Mouse (Mus musculus) adrenal gland, adult 10 weeks (tissue): Measurements from ENCODE around the gene Ubl7. TPM values are rescaled to one million over a fixed set of nuclear protein-coding genes. Genes with fewer than 3 reads are reported as not detected.

Experiments
- polyA plus RNA-seq: library from polyadenylated mRNA; stranded (reverse); fragments of 350-450 nt; fragmentation: Illumina TruSeq; extraction: RNeasy Lipid Tissue Mini Kit (QIAGEN cat#74804); gene quantifications from one replicate; pipeline ENCODE4 v1.2.3, GENCODE M21; 2014; ENCODE audit warnings: low read depth, low replicate concordance

The Ubl7 gene
- 72.4 TPM for polyA plus RNA-seq

GRCm38 (mm10) chr9:57910254-57911160 lies at the start of gene Ubl7:
Gene Ubl7, plus strand, starts transcription at chr9:57910979.

GRCm38 (mm10) chr9:57939431-57940348 lies 28.9 kb downstream of the Ubl7 start, which contains the start of gene Sema7a:
Gene Sema7a, plus strand, starts transcription at chr9:57940112.

Other genes starting within 250 kb of the Ubl7 start
- gene Cyp1a2, start 227.3 kb upstream of the Ubl7 start, polyA plus RNA-seq: not detected
- gene Cyp1a1, start 223.1 kb upstream of the Ubl7 start, polyA plus RNA-seq: 0.29 TPM
- gene Edc3, start 202.4 kb upstream of the Ubl7 start, polyA plus RNA-seq: 3.7 TPM
- 49.8 TPM for gene Clk3, start 145.1 kb upstream of the Ubl7 start, polyA plus RNA-seq
- 0.58 TPM for gene Arid3b, start 74.2 kb upstream of the Ubl7 start, polyA plus RNA-seq
- gene Sema7a, start 29.1 kb downstream of the Ubl7 start, polyA plus RNA-seq: 2.4 TPM
- 1,517 TPM for gene Cyp11a1, start 95.4 kb downstream of the Ubl7 start, polyA plus RNA-seq
- gene Stra6, start 152.8 kb downstream of the Ubl7 start, polyA plus RNA-seq: not detected
- gene Ccdc33, start 207.8 kb downstream of the Ubl7 start, polyA plus RNA-seq: not detected